ENCODE assay signal across 7 mouse cellular contexts in genomic region chr3:36551851-36552384, GRCm38 (mm10). TPM values are rescaled to one million over a fixed set of nuclear protein-coding genes. Genes with fewer than 3 reads are reported as not detected.
DNase-seq lines count a peak whose midpoint lies in the region; ATAC-seq and TF ChIP-seq lines count a peak whose summit lies in the region.

No protein-coding gene starts in this region.

- 0 out of 2 replicates have a peak, but pooled peaks have one; percentile 7 for ATAC-seq in embryonic facial prominence, embryonic 13.5 days (ENCODE audit: insufficient number of reproducible peaks, insufficient read depth, low FRiP score, low TSS enrichment, low read depth)
- peak; percentile 89 for ATAC-seq in inflammation-experienced regulatory T-cells, adult 6 months
- peak; percentile 79 for ATAC-seq in midbrain, embryonic 13.5 days

- peaks cover 7% of the 10 kb centered on the region for H3K4me1 ChIP-seq in embryonic facial prominence, embryonic 13.5 days
- peaks cover 20% of the 10 kb centered on the region for H3K4me1 ChIP-seq in midbrain, embryonic 13.5 days (replicated peaks)

- peak; percentile 19 to 31 for DNase-seq in left cerebral cortex, adult 2 months (ENCODE audit: extremely low spot score in 1 of 2, low spot score in 2 of 2)
- no peak for DNase-seq in left cerebral cortex, postnatal 4 days
- DNase-seq in NIH3T3 (ENCODE audit: low read depth) = peak; percentile 36
- no peak for DNase-seq in natural killer cell, adult 2 months (ENCODE audit: low spot score in 2 of 2)

- peak overlapping the region; percentile 87 for H3K27ac ChIP-seq in left cerebral cortex, adult 2 months
- no peak overlapping the region; the same call in 1 of the 2 replicates for H3K27ac ChIP-seq in embryonic facial prominence, embryonic 13.5 days
- peak overlapping the region; percentile 79 for H3K27ac ChIP-seq in midbrain, embryonic 13.5 days

- peaks cover 26% of the 10 kb centered on the region for H3K36me3 ChIP-seq in embryonic facial prominence, embryonic 13.5 days
- H3K36me3 ChIP-seq in midbrain, embryonic 13.5 days = peaks cover 28% of the 10 kb centered on the region

- TF ChIP-seq CTCF in left cerebral cortex, adult 2 months (IDR thresholded peaks at IDR 0.05) = no peak; the same call in 1 of the 2 replicates

- 16% methylated on average over 12 of the region's 12 CpGs for WGBS in embryonic facial prominence, embryonic 13.5 days
- 13% methylated on average over 12 of the region's 12 CpGs for WGBS in midbrain, embryonic 13.5 days

- H3K9ac ChIP-seq in embryonic facial prominence, embryonic 13.5 days = peak overlapping the region; percentile 80
- peak overlapping the region; percentile 78 for H3K9ac ChIP-seq in midbrain, embryonic 13.5 days (replicated peaks)

- intact Hi-C loops in left cerebral cortex, adult 2 months (cut with DNase I) = loop anchor here (1.0 kb wide), 2 partner anchors 20 to 31 kb away; partner anchors contain the start of genes Ccna2 and Gm11549
- intact Hi-C loops in left cerebral cortex, postnatal 4 days (cut with DNase I) = no loop called here

- H3K4me2 ChIP-seq in embryonic facial prominence, embryonic 13.5 days = peak overlapping the region; percentile 86
- H3K4me2 ChIP-seq in midbrain, embryonic 13.5 days (replicated peaks) = peak overlapping the region; percentile 65

- peak overlapping the region; percentile 74 for H3K4me3 ChIP-seq in left cerebral cortex, adult 2 months
- peak overlapping the region; percentile 82 for H3K4me3 ChIP-seq in embryonic facial prominence, embryonic 13.5 days
- H3K4me3 ChIP-seq in midbrain, embryonic 13.5 days (replicated peaks) = peak overlapping the region; percentile 69

- no peaks in the 10 kb centered on the region for H3K27me3 ChIP-seq in embryonic facial prominence, embryonic 13.5 days
- no peaks in the 10 kb centered on the region for H3K27me3 ChIP-seq in midbrain, embryonic 13.5 days

- no peaks in the 10 kb centered on the region for H3K9me3 ChIP-seq in embryonic facial prominence, embryonic 13.5 days
- H3K9me3 ChIP-seq in midbrain, embryonic 13.5 days = no peaks in the 10 kb centered on the region

RNA-seq across cellular contexts. Expression of gene Exosc9, which starts 0.5 kb away (rescaled TPM):
- total RNA-seq in left cerebral cortex, adult 2 months (2021) = 10 to 100 TPM; 37.2 to 42.7 TPM
- total RNA-seq in left cerebral cortex, postnatal 4 days (2021) = 10 to 100 TPM; 49.9 to 51.9 TPM
- polyA plus RNA-seq in embryonic facial prominence, embryonic 13.5 days (2015; fragmentation: Nextera tagmentation; extraction: Ambion mirVana) = 69.3 and 73.7 TPM in 2 replicates
- polyA plus RNA-seq in inflammation-experienced regulatory T-cells, adult 6 months (2017; shearing (Covaris generic)) = 10 to 100 TPM; 44.0 to 62.2 (median 49.6) TPM
- polyA plus RNA-seq in midbrain, embryonic 13.5 days (2015; fragmentation: Nextera tagmentation; extraction: Ambion mirVana) = 93.0 and 98.3 TPM in 2 replicates

RNA-seq across cellular contexts. Expression of gene Ccna2, which starts 20.0 kb away (rescaled TPM):
- 1 to 10 TPM in 1 of 2 experiments, under 1 TPM in 1; 0.63 to 1.1 TPM for total RNA-seq in left cerebral cortex, adult 2 months (2021)
- total RNA-seq in left cerebral cortex, postnatal 4 days (2021) = 10 to 100 TPM; 12.1 to 14.8 TPM
- 171 and 175 TPM in 2 replicates for polyA plus RNA-seq in embryonic facial prominence, embryonic 13.5 days (2015; fragmentation: Nextera tagmentation; extraction: Ambion mirVana)
- polyA plus RNA-seq in inflammation-experienced regulatory T-cells, adult 6 months (2017; shearing (Covaris generic)) = 10 to 100 TPM in 1 of 3 experiments, 1 to 10 TPM in 2; 2.7 to 42.2 (median 4.1) TPM
- 84.2 and 84.5 TPM in 2 replicates for polyA plus RNA-seq in midbrain, embryonic 13.5 days (2015; fragmentation: Nextera tagmentation; extraction: Ambion mirVana)

RNA-seq across cellular contexts. Expression of gene Gm11549, which starts 30.3 kb away (rescaled TPM):
- total RNA-seq in left cerebral cortex, adult 2 months (2021) = 10 to 100 TPM; 35.7 to 44.6 TPM
- 1 to 10 TPM; 1.5 to 2.6 TPM for total RNA-seq in left cerebral cortex, postnatal 4 days (2021)
- polyA plus RNA-seq in embryonic facial prominence, embryonic 13.5 days (2015; fragmentation: Nextera tagmentation; extraction: Ambion mirVana) = 0.07 and 0.18 TPM in 2 replicates
- polyA plus RNA-seq in inflammation-experienced regulatory T-cells, adult 6 months (2017; shearing (Covaris generic)) = not detected
- polyA plus RNA-seq in midbrain, embryonic 13.5 days (2015; fragmentation: Nextera tagmentation; extraction: Ambion mirVana) = 0.52 and 0.71 TPM in 2 replicates

Comparison
In these comparisons a context has a peak if more than half of its experiments do, and no peak if none do; other contexts are left out.
1. DNase-seq: peak in left cerebral cortex, adult 2 months (2 of 2) and NIH3T3 (single experiment); none in left cerebral cortex, postnatal 4 days (single experiment) and natural killer cell, adult 2 months (0 of 2).
2. ATAC-seq: peak in every context shown above with its lines; median percentile 89 in inflammation-experienced regulatory T-cells, adult 6 months; 79 in midbrain, embryonic 13.5 days; 7 in embryonic facial prominence, embryonic 13.5 days.
3. Peak in every context shown above with its lines, with median percentiles within 50 percentile points of each other: H3K4me3 ChIP-seq.